Mouse (Mus musculus) thymus, adult 2 months (tissue): ENCODE results near the gene Stard7. TPM values are rescaled to one million over a fixed set of nuclear protein-coding genes. Genes with fewer than 3 reads are reported as not detected.
A peak's percentile ranks its signal among the peaks of the same experiment; 100 is the strongest.

Source experiments
- DNase-seq: peaks from one replicate; pipeline ENCODE4 v3.0.0; 2021
- H3K27ac ChIP-seq: fragments of 200-500 bp; 2 replicates; pipeline ENCODE4 v1.5.1; 2012; ENCODE audit warnings: low read length, control low read depth; ENCODE audit not compliant: control insufficient read depth, insufficient read depth
- H3K27me3 ChIP-seq: fragments of 200-500 bp; 2 replicates; pipeline ENCODE4 v1.6.1; 2012; ENCODE audit warnings: mild to moderate bottlenecking, low read length, moderate library complexity, mixed read lengths; ENCODE audit not compliant: control insufficient read depth, insufficient read depth
- H3K36me3 ChIP-seq: fragments of 200-500 bp; 2 replicates; pipeline ENCODE4 v1.6.1; 2012; ENCODE audit warnings: mild to moderate bottlenecking, low read length, moderate library complexity; ENCODE audit not compliant: control insufficient read depth, insufficient read depth
- H3K4me1 ChIP-seq: fragments of 200-500 bp; replicated peaks from 2 replicates; pipeline ENCODE4 v1.6.1; 2012; ENCODE audit warnings: low read length; ENCODE audit not compliant: control insufficient read depth, insufficient read depth
- H3K4me3 ChIP-seq: fragments of 200-500 bp; 2 replicates; pipeline ENCODE4 v1.5.1; 2012; ENCODE audit warnings: mild to moderate bottlenecking, low read length, control low read depth, moderate library complexity; ENCODE audit not compliant: control insufficient read depth, insufficient read depth
- CTCF ChIP-seq: fragments of 200-500 bp; IDR thresholded peaks from 2 replicates; pipeline ENCODE4 v1.5.1; 2012; ENCODE audit warnings: mild to moderate bottlenecking, control low read depth, low read length, moderate library complexity, borderline replicate concordance; ENCODE audit not compliant: control insufficient read depth, poor library complexity, insufficient read depth; ENCODE audit errors: extremely low read depth
- POLR2A ChIP-seq: fragments of 200-500 bp; IDR thresholded peaks from 2 replicates; pipeline ENCODE4 v1.6.1; 2012; ENCODE audit warnings: mild to moderate bottlenecking, low read length, control low read depth, moderate library complexity; ENCODE audit not compliant: control insufficient read depth, poor library complexity, insufficient read depth; ENCODE audit errors: extremely low read depth
- WGBS: fragments of 180-500 bp; shearing (Covaris S2); methylation state at CpG from one replicate; pipeline ENCODE4 v1.1.7; 2018; 5-methylcytosine and 5-hydroxymethylcytosine counted together
- polyA plus RNA-seq: library from polyadenylated mRNA; depleted of rRNA; stranded (reverse); fragments of >200 nt; gene quantifications from 2 replicates; pipeline ENCODE4 v1.2.3, GENCODE M21; 2012

The Stard7 gene
- polyA plus RNA-seq, 1 experiment, result 55.8 TPM

DNA sequence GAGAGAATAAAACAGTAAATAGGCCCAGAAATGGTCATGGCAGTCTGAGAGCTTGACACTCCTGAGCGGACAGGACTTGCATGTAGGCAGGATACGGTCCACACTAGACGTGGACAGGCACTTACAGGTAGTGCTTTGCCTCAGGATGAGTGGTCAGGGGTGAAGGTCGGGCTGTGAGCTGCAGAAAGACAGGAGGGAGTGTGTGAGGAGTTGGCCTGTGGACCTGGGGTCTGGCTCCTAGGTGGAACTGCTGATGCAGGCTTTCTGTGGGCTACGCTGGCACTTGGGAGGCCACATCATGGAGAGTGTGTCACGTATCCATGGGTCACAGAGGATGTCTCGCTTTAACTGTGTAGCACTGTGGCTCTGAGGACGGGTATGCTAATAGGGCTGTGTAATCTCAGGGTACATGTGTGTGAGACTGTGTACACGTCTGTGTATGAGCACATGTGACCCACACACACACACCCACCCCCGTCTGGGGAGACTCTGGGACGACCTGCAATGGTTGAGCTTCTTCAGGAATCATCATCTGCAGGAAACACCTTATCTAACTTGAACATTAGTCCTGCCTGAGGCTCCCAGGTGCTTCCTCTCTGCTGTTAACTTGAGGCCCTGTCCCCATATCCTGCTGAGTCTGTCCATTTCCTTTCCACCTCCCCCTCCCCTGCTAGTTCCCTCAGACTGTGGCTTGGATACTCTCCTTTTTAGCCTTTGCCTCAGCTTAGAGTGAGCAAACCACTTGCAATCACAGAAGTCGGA, 58.3 kb downstream of the Stard7 start:
- TF ChIP-seq POLR2A (no peak), CTCF (no peak)
- Histone ChIP-seq H3K36me3 (no peaks in the 10 kb centered on the region), H3K4me1 (peaks cover 76% of the 10 kb centered on the region), H3K27me3 (no peaks in the 10 kb centered on the region), H3K27ac (peak overlapping the region; percentile 43), H3K4me3 (no peak overlapping the region)
- DNase-seq, result peak; percentile 61
- WGBS, result 37% methylated on average over 12 of the region's 12 CpGs

- peak overlapping the region; percentile 91 for H3K27ac ChIP-seq
- H3K36me3 ChIP-seq, result peaks cover 10% of the 10 kb centered on the region; the same call in 1 of the 2 replicates
- H3K4me3 ChIP-seq, result peak overlapping the region; percentile 3; the same call in 1 of the 2 replicates
- peak; percentile 77 for DNase-seq
- peaks cover 57% of the 10 kb centered on the region for H3K4me1 ChIP-seq
- no peaks in the 10 kb centered on the region for H3K27me3 ChIP-seq
- TF ChIP-seq CTCF (0 out of 2 replicates have a peak, but pooled peaks have one; percentile 42), POLR2A (no peak)
- WGBS, result 51% methylated on average over 14 of the region's 14 CpGs
Observed at GRCm38 (mm10) chr2:127332807-127333570, 63.0 kb downstream of the Stard7 start.

- H3K27ac ChIP-seq, result peak overlapping the region; percentile 91
- H3K27me3 ChIP-seq, result no peaks in the 10 kb centered on the region
- H3K4me1 ChIP-seq, result peaks cover 57% of the 10 kb centered on the region
- WGBS, result 6% methylated on average over 5 of the region's 5 CpGs
- H3K36me3 ChIP-seq, result peaks cover 15% of the 10 kb centered on the region; the same call in 1 of the 2 replicates
- peak; percentile 66 for DNase-seq
- TF ChIP-seq POLR2A, result no peak
- TF ChIP-seq CTCF, result no peak
- peak overlapping the region; percentile 13 for H3K4me3 ChIP-seq
Observed at GRCm38 (mm10) chr2:127333945-127334603, 64.1 kb downstream of the Stard7 start.

GRCm38 (mm10) chr2:127335078-127335541, 65.1 kb downstream of the Stard7 start:
- Histone ChIP-seq H3K36me3 (peaks cover 15% of the 10 kb centered on the region; the same call in 1 of the 2 replicates), H3K27me3 (no peaks in the 10 kb centered on the region), H3K27ac (peak overlapping the region; percentile 97), H3K4me1 (peaks cover 49% of the 10 kb centered on the region), H3K4me3 (peak overlapping the region; percentile 25)
- TF ChIP-seq CTCF (0 out of 2 replicates have a peak, but pooled peaks have one; percentile 49), POLR2A (0 out of 2 replicates have a peak, but pooled peaks have one; percentile 19)
- peak; percentile 90 for DNase-seq
- 3% methylated on average over 11 of the region's 11 CpGs for WGBS

GRCm38 (mm10) chr2:127335767-127336496, 65.9 kb downstream of the Stard7 start, which contains the start of gene Dusp2:
Gene Dusp2, plus strand, starts transcription at chr2:127336159.
- TF ChIP-seq POLR2A (peak; percentile 99), CTCF (peak; percentile 49; the same call in 1 of the 2 replicates)
- peaks cover 15% of the 10 kb centered on the region; the same call in 1 of the 2 replicates for H3K36me3 ChIP-seq
- H3K4me1 ChIP-seq, result peaks cover 49% of the 10 kb centered on the region
- H3K27me3 ChIP-seq, result no peaks in the 10 kb centered on the region
- under 1% methylated on average over 75 of the region's 76 CpGs for WGBS
- DNase-seq, result peak; percentile 95
- H3K4me3 ChIP-seq, result peak within 1 kb of the TSS; percentile 85
- H3K27ac ChIP-seq, result peak within 1 kb of the TSS; percentile 97

GRCm38 (mm10) chr2:127336497-127336832, 66.4 kb downstream of the Stard7 start:
- Histone ChIP-seq H3K36me3 (peaks cover 15% of the 10 kb centered on the region; the same call in 1 of the 2 replicates), H3K27ac (peak overlapping the region; percentile 97), H3K4me1 (peaks cover 49% of the 10 kb centered on the region), H3K4me3 (peak overlapping the region; percentile 85), H3K27me3 (no peaks in the 10 kb centered on the region)
- DNase-seq, result no peak
- 0 out of 2 replicates have a peak, but pooled peaks have one; percentile 4 for TF ChIP-seq CTCF
- no peak for TF ChIP-seq POLR2A
- under 1% methylated on average over 33 of the region's 33 CpGs for WGBS
